Mouse (Mus musculus): Measurements from ENCODE around the gene Cd320.

DNA sequence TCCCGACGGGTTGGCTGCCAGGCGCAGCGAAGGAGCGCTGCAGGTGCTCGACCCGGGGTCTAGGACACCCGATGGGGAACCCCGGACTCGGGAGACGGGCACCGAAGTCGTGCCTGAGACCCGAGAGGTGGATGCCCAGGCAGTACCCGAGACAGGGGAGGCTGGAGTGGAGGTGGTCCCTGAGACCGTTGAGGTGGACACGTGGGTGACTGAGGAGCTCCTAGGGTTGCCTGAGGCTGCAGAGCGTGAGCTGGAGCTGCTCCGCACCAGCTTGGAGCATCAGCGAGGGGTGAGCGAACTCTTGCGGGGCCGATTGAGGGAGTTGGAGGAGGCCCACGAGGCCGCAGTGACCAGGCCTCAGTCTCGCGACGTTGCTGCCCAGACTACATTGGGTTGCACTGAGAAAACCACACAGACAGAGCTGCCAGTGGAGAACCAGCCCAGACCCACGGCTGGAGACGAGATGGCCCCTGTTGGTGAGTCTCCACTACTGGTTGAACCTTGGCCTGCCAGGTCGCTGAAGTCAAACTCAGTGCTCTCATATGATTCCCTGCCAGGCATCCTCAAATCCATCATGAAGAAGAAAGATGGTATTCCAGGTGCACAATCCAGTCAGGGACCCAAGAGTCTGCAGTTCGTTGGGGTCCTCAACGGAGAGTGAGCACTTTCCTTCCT is 24.8 kb upstream of the Cd320 start:
- TF ChIP-seq EP300 (IDR thresholded peaks at IDR 0.05), result no peak
- TF ChIP-seq CTCF (IDR thresholded peaks at IDR 0.05), result no peak; the same call in 1 of the 2 replicates
